Mouse (Mus musculus) small intestine, adult 2 months (tissue): ENCODE data around the gene Slc2a1. TPM values are rescaled to one million over a fixed set of nuclear protein-coding genes. Genes with fewer than 3 reads are reported as not detected.

Experiments used
- H3K27ac ChIP-seq: fragments of 200-500 bp; 2 replicates; pipeline ENCODE4 v1.5.1; 2012; ENCODE audit warnings: low read depth, low read length, control low read depth, inconsistent platforms; ENCODE audit not compliant: insufficient read depth
- H3K27me3 ChIP-seq: fragments of 200-500 bp; 2 replicates; pipeline ENCODE4 v1.6.1; 2012; ENCODE audit warnings: mild to moderate bottlenecking, moderate library complexity, low read length, inconsistent platforms; ENCODE audit not compliant: control insufficient read depth, insufficient read depth
- H3K36me3 ChIP-seq: fragments of 200-500 bp; 2 replicates; pipeline ENCODE4 v1.6.1; 2012; ENCODE audit warnings: mild to moderate bottlenecking, low read length, control low read depth, inconsistent platforms; ENCODE audit not compliant: control insufficient read depth, insufficient read depth
- H3K4me1 ChIP-seq: fragments of 200-500 bp; 2 replicates; pipeline ENCODE4 v1.6.1; 2012; ENCODE audit warnings: low read length, inconsistent platforms, mixed read lengths; ENCODE audit not compliant: control insufficient read depth, insufficient read depth, insufficient read length
- H3K4me3 ChIP-seq: fragments of 200-500 bp; 2 replicates; pipeline ENCODE4 v1.5.1; 2012; ENCODE audit warnings: low read depth, mild to moderate bottlenecking, control low read depth, inconsistent platforms, low read length, moderate library complexity
- CTCF ChIP-seq: fragments of 200-500 bp; IDR thresholded peaks from 2 replicates; pipeline ENCODE4 v1.5.1; 2012; ENCODE audit warnings: low read depth, mild to moderate bottlenecking, control low read depth, inconsistent platforms, low read length, moderate library complexity, mixed read lengths; ENCODE audit not compliant: insufficient replicate concordance, insufficient read length; ENCODE audit errors: extremely low read depth
- POLR2A ChIP-seq: fragments of 200-500 bp; IDR thresholded peaks from 2 replicates; pipeline ENCODE4 v1.6.1; 2012; ENCODE audit warnings: low read depth, mild to moderate bottlenecking, control low read depth, inconsistent platforms, low read length, moderate library complexity
- WGBS: fragments of 180-500 bp; shearing (Covaris S2); methylation state at CpG from one replicate; pipeline ENCODE4 v1.1.7; 2018; 5-methylcytosine and 5-hydroxymethylcytosine counted together
- polyA plus RNA-seq: library from polyadenylated mRNA; depleted of rRNA; stranded (reverse); fragments of >200 nt; gene quantifications from 2 replicates; pipeline ENCODE4 v1.2.3, GENCODE M21; 2012

The Slc2a1 gene
- polyA plus RNA-seq, 1 experiment: 20.1 TPM

- Histone ChIP-seq H3K36me3 (peaks cover 13% of the 10 kb centered on the region), H3K27me3 (no peaks in the 10 kb centered on the region), H3K27ac (no peak overlapping the region), H3K4me3 (no peak overlapping the region), H3K4me1 (peaks cover 16% of the 10 kb centered on the region)
- WGBS: 92% methylated on average over 7 of the region's 7 CpGs
- TF ChIP-seq CTCF (no peak), POLR2A (no peak)
Measured at GRCm38 (mm10) chr4:119128547-119128946, 20.0 kb downstream of the Slc2a1 start.

GRCm38 (mm10) chr4:119129096-119129495, 20.6 kb downstream of the Slc2a1 start:
- Histone ChIP-seq H3K4me1 (peaks cover 15% of the 10 kb centered on the region), H3K4me3 (no peak overlapping the region), H3K27me3 (no peaks in the 10 kb centered on the region), H3K36me3 (peaks cover 18% of the 10 kb centered on the region), H3K27ac (no peak overlapping the region)
- WGBS: 81% methylated on average over 1 of the region's 1 CpGs
- no peak for TF ChIP-seq CTCF
- no peak for TF ChIP-seq POLR2A

GRCm38 (mm10) chr4:119131189-119131910, 22.8 kb downstream of the Slc2a1 start:
- Histone ChIP-seq H3K36me3 (peaks cover 36% of the 10 kb centered on the region), H3K4me1 (no peaks in the 10 kb centered on the region), H3K27me3 (no peaks in the 10 kb centered on the region), H3K27ac (no peak overlapping the region), H3K4me3 (no peak overlapping the region)
- WGBS: 73% methylated on average over 8 of the region's 8 CpGs
- no peak for TF ChIP-seq POLR2A
- no peak for TF ChIP-seq CTCF

- no peaks in the 10 kb centered on the region for H3K27me3 ChIP-seq
- H3K36me3 ChIP-seq: peaks cover 41% of the 10 kb centered on the region
- H3K4me3 ChIP-seq: no peak overlapping the region
- 90% methylated on average over 13 of the region's 13 CpGs for WGBS
- TF ChIP-seq CTCF (no peak), POLR2A (no peak)
- no peak overlapping the region for H3K27ac ChIP-seq
- peaks cover 4% of the 10 kb centered on the region for H3K4me1 ChIP-seq
Measured at GRCm38 (mm10) chr4:119133306-119133705, 24.8 kb downstream of the Slc2a1 start.

- TF ChIP-seq POLR2A (no peak), CTCF (no peak)
- H3K4me1 ChIP-seq: peaks cover 4% of the 10 kb centered on the region
- peaks cover 41% of the 10 kb centered on the region for H3K36me3 ChIP-seq
- H3K27me3 ChIP-seq: no peaks in the 10 kb centered on the region
- 90% methylated on average over 13 of the region's 13 CpGs for WGBS
- H3K4me3 ChIP-seq: no peak overlapping the region
- H3K27ac ChIP-seq: no peak overlapping the region
Measured at GRCm38 (mm10) chr4:119133860-119134259, 25.3 kb downstream of the Slc2a1 start.

- no peak for TF ChIP-seq POLR2A
- no peak for TF ChIP-seq CTCF
Measured at GRCm38 (mm10) chr4:119137313-119137712, 28.8 kb downstream of the Slc2a1 start.

GRCm38 (mm10) chr4:119138171-119138570, 29.7 kb downstream of the Slc2a1 start:
- peak overlapping the region; percentile 33; the same call in 1 of the 2 replicates for H3K4me3 ChIP-seq
- no peak overlapping the region for H3K27ac ChIP-seq
- H3K4me1 ChIP-seq: peaks cover 4% of the 10 kb centered on the region
- H3K27me3 ChIP-seq: no peaks in the 10 kb centered on the region
- TF ChIP-seq CTCF: no peak
- no peak for TF ChIP-seq POLR2A
- WGBS: 21% methylated on average over 18 of the region's 18 CpGs
- peaks cover 31% of the 10 kb centered on the region for H3K36me3 ChIP-seq

More at GRCm38 (mm10) chr4:119137313-119137712, 28.8 kb downstream of the Slc2a1 start:
- Histone ChIP-seq H3K27ac (no peak overlapping the region), H3K27me3 (no peaks in the 10 kb centered on the region), H3K36me3 (peaks cover 39% of the 10 kb centered on the region), H3K4me1 (peaks cover 4% of the 10 kb centered on the region), H3K4me3 (no peak overlapping the region)
- WGBS: 56% methylated on average over 8 of the region's 8 CpGs
